ENCODE assay signal across 10 mouse cellular contexts in the genomic region with DNA sequence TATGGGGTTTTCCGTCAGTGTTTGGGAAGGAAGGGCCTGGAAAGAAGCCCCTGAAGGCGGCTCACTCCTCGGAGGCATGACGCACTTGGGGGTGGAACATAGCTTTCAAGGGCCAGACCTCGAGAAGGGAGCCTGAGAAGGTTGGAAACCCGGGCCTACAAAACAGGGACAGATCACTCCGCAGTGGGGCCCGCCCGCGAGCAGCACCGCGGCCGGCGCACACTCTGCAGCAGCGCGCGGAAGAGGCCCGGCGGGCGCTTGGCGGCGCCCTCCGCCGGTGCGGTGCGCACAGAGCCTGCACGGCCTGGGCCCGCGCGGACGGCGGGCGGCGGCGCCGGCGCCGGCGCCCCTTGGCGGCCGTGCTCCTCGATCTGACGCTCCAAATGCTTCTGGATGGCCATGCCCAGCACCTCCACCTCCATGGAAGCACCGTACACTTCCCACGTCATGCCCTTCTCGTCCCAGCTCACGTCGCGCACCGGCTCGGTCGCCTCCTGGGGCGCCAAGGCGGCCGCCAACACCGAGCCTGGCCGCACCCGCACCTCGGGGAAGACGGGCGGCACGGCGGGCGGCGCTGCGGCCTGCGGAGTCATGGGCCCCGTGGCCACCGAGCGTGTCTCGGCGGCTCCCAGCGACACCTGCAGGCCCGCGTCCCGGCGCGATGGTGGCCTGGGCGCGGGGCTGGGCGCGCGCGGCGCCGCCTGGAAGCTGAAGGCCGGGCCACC. TPM values are rescaled to one million over a fixed set of nuclear protein-coding genes. Genes with fewer than 3 reads are reported as not detected.
A peak's percentile ranks its signal among the peaks of the same experiment; 100 is the strongest.
DNase-seq lines count a peak whose midpoint lies in the region; ATAC-seq and TF ChIP-seq lines count a peak whose summit lies in the region.
"Had no signal": no experiment of that assay in that cellular context is flagged by ENCODE, and none has a peak within 500 bp of the region (broad histone marks: within the 10 kb centered on the region; RNA-seq: fewer than 3 reads in every experiment).

No protein-coding gene starts in this region.

- peak; percentile 66; the same call in 1 of the 2 replicates for ATAC-seq in embryonic facial prominence, embryonic 15.5 days (ENCODE audit: insufficient number of reproducible peaks, low FRiP score, low TSS enrichment, low read depth)
- peak; percentile 89 for ATAC-seq in intestine, embryonic 15.5 days
- peak; percentile 48; the same call in 1 of the 2 replicates for ATAC-seq in midbrain, postnatal 0 days (ENCODE audit: low FRiP score)
- ATAC-seq: Patski had no signal

- TF ChIP-seq CTCF in kidney, adult 2 months (conservative IDR thresholded peaks at IDR 0.05; ENCODE audit: insufficient read depth, insufficient read length, low read depth, low read length) = no peak
- TF ChIP-seq CTCF in midbrain, postnatal 0 days (IDR thresholded peaks at IDR 0.05) = no peak

- H3K36me3 ChIP-seq in kidney, adult 2 months (ENCODE audit: control insufficient read depth, insufficient read depth, low read length) = no peaks in the 10 kb centered on the region
- H3K36me3 ChIP-seq in embryonic facial prominence, embryonic 15.5 days = no peaks in the 10 kb centered on the region
- H3K36me3 ChIP-seq in intestine, embryonic 15.5 days = no peaks in the 10 kb centered on the region
- peaks cover 22% of the 10 kb centered on the region; the same call in 1 of the 2 replicates for H3K36me3 ChIP-seq in midbrain, postnatal 0 days (ENCODE audit: insufficient read depth, low read length)

- no peaks in the 10 kb centered on the region for H3K4me1 ChIP-seq in kidney, adult 2 months (ENCODE audit: control insufficient read depth, insufficient read depth, low read length)
- H3K4me1 ChIP-seq in embryonic facial prominence, embryonic 15.5 days = peaks cover 14% of the 10 kb centered on the region
- peaks cover 9% of the 10 kb centered on the region for H3K4me1 ChIP-seq in intestine, embryonic 15.5 days (replicated peaks)
- H3K4me1 ChIP-seq in midbrain, postnatal 0 days (ENCODE audit: insufficient read depth, low read length) = no peaks in the 10 kb centered on the region

- H3K27ac ChIP-seq in kidney, adult 2 months (ENCODE audit: insufficient read depth, low read depth, low read length) = no peak overlapping the region
- no peak overlapping the region for H3K27ac ChIP-seq in embryonic facial prominence, embryonic 15.5 days (replicated peaks)
- no peak overlapping the region for H3K27ac ChIP-seq in intestine, embryonic 15.5 days
- H3K27ac ChIP-seq in midbrain, postnatal 0 days (ENCODE audit: low read depth, low read length) = no peak overlapping the region

- no peaks in the 10 kb centered on the region for H3K9me3 ChIP-seq in embryonic facial prominence, embryonic 15.5 days (replicated peaks)
- no peaks in the 10 kb centered on the region for H3K9me3 ChIP-seq in intestine, embryonic 15.5 days
- no peaks in the 10 kb centered on the region for H3K9me3 ChIP-seq in midbrain, postnatal 0 days (ENCODE audit: low read length)

- no peak overlapping the region for H3K4me3 ChIP-seq in kidney, adult 2 months (ENCODE audit: insufficient read depth, low read depth, low read length)
- H3K4me3 ChIP-seq in embryonic facial prominence, embryonic 15.5 days (replicated peaks) = peak overlapping the region; percentile 45
- H3K4me3 ChIP-seq in intestine, embryonic 15.5 days (replicated peaks) = peak overlapping the region; percentile 41
- no peak overlapping the region for H3K4me3 ChIP-seq in midbrain, postnatal 0 days (ENCODE audit: low read depth, low read length)

- peak; percentile 7 for DNase-seq in kidney, adult 18-20 months
- no peak for DNase-seq in kidney, adult 2 months
- peak; percentile 84 for DNase-seq in ZHBTc4 (ENCODE audit: low read depth, low spot score)
- peak; percentile 39 for DNase-seq in midbrain, postnatal 0 days (ENCODE audit: low spot score)
- DNase-seq in left cerebral cortex, adult 8-10 months (ENCODE audit: low spot score in 2 of 2) = no peak
- no peak for DNase-seq in urinary bladder, postnatal 36 days (ENCODE audit: low spot score in 2 of 2)

- no peaks in the 10 kb centered on the region for H3K27me3 ChIP-seq in kidney, adult 2 months (replicated peaks; ENCODE audit: control insufficient read depth, insufficient read depth, low read length)
- H3K27me3 ChIP-seq in embryonic facial prominence, embryonic 15.5 days = peaks cover 49% of the 10 kb centered on the region
- peaks cover 47% of the 10 kb centered on the region for H3K27me3 ChIP-seq in intestine, embryonic 15.5 days (replicated peaks)
- H3K27me3 ChIP-seq in midbrain, postnatal 0 days (ENCODE audit: insufficient read depth, low read length) = no peaks in the 10 kb centered on the region

- TF ChIP-seq POLR2A in kidney, adult 2 months (IDR thresholded peaks at IDR 0.05; ENCODE audit: low read depth, low read length) = no peak

- 2% methylated on average over 87 of the region's 87 CpGs for WGBS in kidney, adult 2 months
- WGBS in embryonic facial prominence, embryonic 15.5 days = under 1% methylated on average over 70 of the region's 87 CpGs
- WGBS in intestine, embryonic 15.5 days = 1% methylated on average over 85 of the region's 87 CpGs
- 5% methylated on average over 56 of the region's 87 CpGs for WGBS in midbrain, postnatal 0 days

- peak overlapping the region; percentile 78 for H3K4me2 ChIP-seq in embryonic facial prominence, embryonic 15.5 days (replicated peaks)
- peak overlapping the region; percentile 81 for H3K4me2 ChIP-seq in intestine, embryonic 15.5 days (replicated peaks)
- H3K4me2 ChIP-seq in midbrain, postnatal 0 days (ENCODE audit: low read depth, low read length, poor library complexity, severe bottlenecking) = peak overlapping the region; percentile 33

- no peak overlapping the region for H3K9ac ChIP-seq in embryonic facial prominence, embryonic 15.5 days
- peak overlapping the region; percentile 32; the same call in 1 of the 2 replicates for H3K9ac ChIP-seq in intestine, embryonic 15.5 days
- no peak overlapping the region; the same call in 1 of the 2 replicates for H3K9ac ChIP-seq in midbrain, postnatal 0 days (replicated peaks; ENCODE audit: low read length, poor library complexity, severe bottlenecking)

RNA-seq across cellular contexts. Expression of gene Gprin1, which starts 12.0 kb away (rescaled TPM):
- polyA plus RNA-seq in kidney, adult 2 months (2012; rRNA removed) = 0.03 and 0.04 TPM in 2 replicates
- 0.65 and 0.75 TPM in 2 replicates for polyA plus RNA-seq in embryonic facial prominence, embryonic 15.5 days (2015; fragmentation: Nextera tagmentation; extraction: Ambion mirVana)
- polyA plus RNA-seq in intestine, embryonic 15.5 days (2015; fragmentation: Nextera tagmentation; extraction: Ambion mirVana) = 0.53 and 0.82 TPM in 2 replicates
- total RNA-seq in midbrain, postnatal 0 days (2014; rRNA removed) = 167 and 170 TPM in 2 replicates
- polyA plus RNA-seq in midbrain, postnatal 0 days (2015; fragmentation: Nextera tagmentation; extraction: Ambion mirVana) = 21.7 and 23.0 TPM in 2 replicates
- 100 to 1,000 TPM in 3 of 4 experiments, 10 to 100 TPM in 1; 99.2 to 121 (median 105) TPM for total RNA-seq in left cerebral cortex, adult 8-10 months (2022)

RNA-seq across cellular contexts. Expression of gene Sncb, which starts 28.7 kb away (rescaled TPM):
- 0.15 and 0.41 TPM in 2 replicates for polyA plus RNA-seq in kidney, adult 2 months (2012; rRNA removed)
- 0.28 TPM in 1 of 2 replicates, not detected in the other for polyA plus RNA-seq in embryonic facial prominence, embryonic 15.5 days (2015; fragmentation: Nextera tagmentation; extraction: Ambion mirVana)
- 0.24 and 0.42 TPM in 2 replicates for polyA plus RNA-seq in intestine, embryonic 15.5 days (2015; fragmentation: Nextera tagmentation; extraction: Ambion mirVana)
- total RNA-seq in midbrain, postnatal 0 days (2014; rRNA removed) = 84.6 and 90.6 TPM in 2 replicates
- polyA plus RNA-seq in midbrain, postnatal 0 days (2015; fragmentation: Nextera tagmentation; extraction: Ambion mirVana) = 213 and 233 TPM in 2 replicates
- 100 to 1,000 TPM; 780 to 919 (median 785) TPM for total RNA-seq in left cerebral cortex, adult 8-10 months (2022)
- polyA plus RNA-seq: Patski had no signal

RNA-seq across cellular contexts. Expression of gene Cdhr2, which starts 36.4 kb away (rescaled TPM):
- 31.3 and 37.9 TPM in 2 replicates for polyA plus RNA-seq in kidney, adult 2 months (2012; rRNA removed)
- 0.05 TPM in 1 of 2 replicates, not detected in the other for polyA plus RNA-seq in embryonic facial prominence, embryonic 15.5 days (2015; fragmentation: Nextera tagmentation; extraction: Ambion mirVana)
- polyA plus RNA-seq in intestine, embryonic 15.5 days (2015; fragmentation: Nextera tagmentation; extraction: Ambion mirVana) = 32.2 and 37.2 TPM in 2 replicates
- 0.33 and 0.52 TPM in 2 replicates for total RNA-seq in midbrain, postnatal 0 days (2014; rRNA removed)
- 0.65 and 0.84 TPM in 2 replicates for polyA plus RNA-seq in midbrain, postnatal 0 days (2015; fragmentation: Nextera tagmentation; extraction: Ambion mirVana)
- total RNA-seq in left cerebral cortex, adult 8-10 months (2022) = under 1 TPM; 0.13 to 0.35 (median 0.25) TPM
- polyA plus RNA-seq: Patski had no signal

RNA-seq across cellular contexts. Expression of gene Rnf44, which starts 43.9 kb away (rescaled TPM):
- polyA plus RNA-seq in kidney, adult 2 months (2012; rRNA removed) = 191 and 192 TPM in 2 replicates
- polyA plus RNA-seq in embryonic facial prominence, embryonic 15.5 days (2015; fragmentation: Nextera tagmentation; extraction: Ambion mirVana) = 60.3 and 68.9 TPM in 2 replicates
- 77.9 and 78.3 TPM in 2 replicates for polyA plus RNA-seq in intestine, embryonic 15.5 days (2015; fragmentation: Nextera tagmentation; extraction: Ambion mirVana)
- total RNA-seq in midbrain, postnatal 0 days (2014; rRNA removed) = 67.6 and 71.2 TPM in 2 replicates
- polyA plus RNA-seq in midbrain, postnatal 0 days (2015; fragmentation: Nextera tagmentation; extraction: Ambion mirVana) = 51.7 and 52.0 TPM in 2 replicates
- total RNA-seq in left cerebral cortex, adult 8-10 months (2022) = 100 to 1,000 TPM; 141 to 159 (median 144) TPM

RNA-seq across cellular contexts. Expression of gene Eif4e1b, which starts 46.1 kb away (rescaled TPM):
- not detected in 2 replicates for polyA plus RNA-seq in kidney, adult 2 months (2012; rRNA removed)
- not detected in 2 replicates for polyA plus RNA-seq in embryonic facial prominence, embryonic 15.5 days (2015; fragmentation: Nextera tagmentation; extraction: Ambion mirVana)
- polyA plus RNA-seq in intestine, embryonic 15.5 days (2015; fragmentation: Nextera tagmentation; extraction: Ambion mirVana) = not detected in 2 replicates
- total RNA-seq in midbrain, postnatal 0 days (2014; rRNA removed) = not detected in 2 replicates
- not detected in 2 replicates for polyA plus RNA-seq in midbrain, postnatal 0 days (2015; fragmentation: Nextera tagmentation; extraction: Ambion mirVana)
- total RNA-seq in left cerebral cortex, adult 8-10 months (2022) = not detected
- polyA plus RNA-seq: large intestine, adult 2 months; Patski had no signal

Comparison
In these comparisons a context has a peak if more than half of its experiments do, and no peak if none do; other contexts are left out.
1. DNase-seq: peak in kidney, adult 18-20 months (single experiment), ZHBTc4 (single experiment) and midbrain, postnatal 0 days (single experiment); none in kidney, adult 2 months (single experiment), left cerebral cortex, adult 8-10 months (0 of 2) and urinary bladder, postnatal 36 days (0 of 2).
2. H3K4me3 ChIP-seq: peak in embryonic facial prominence, embryonic 15.5 days (single experiment) and intestine, embryonic 15.5 days (single experiment); none in kidney, adult 2 months (single experiment) and midbrain, postnatal 0 days (single experiment).
3. RNA of gene Gprin1, which starts 12.0 kb away (polyA plus RNA-seq): 21.7 to 23.0 TPM in midbrain, postnatal 0 days; 0.53 to 0.82 TPM in intestine, embryonic 15.5 days, 0.65 to 0.75 TPM in embryonic facial prominence, embryonic 15.5 days and 0.03 to 0.04 TPM in kidney, adult 2 months; every median in the first group is over 10 times any median in the second.
4. RNA of gene Sncb, which starts 28.7 kb away (polyA plus RNA-seq): 213 to 233 TPM in midbrain, postnatal 0 days; 0.15 to 0.41 TPM in kidney, adult 2 months, 0.28 TPM in embryonic facial prominence, embryonic 15.5 days and 0.24 to 0.42 TPM in intestine, embryonic 15.5 days; every median in the first group is over 100 times any median in the second.
5. RNA of gene Cdhr2, which starts 36.4 kb away (polyA plus RNA-seq): 32.2 to 37.2 TPM in intestine, embryonic 15.5 days and 31.3 to 37.9 TPM in kidney, adult 2 months; 0.65 to 0.84 TPM in midbrain, postnatal 0 days and 0.05 TPM in embryonic facial prominence, embryonic 15.5 days; every median in the first group is over 10 times any median in the second.
6. Peak in every context shown above with its lines, with median percentiles within 50 percentile points of each other: ATAC-seq and H3K4me2 ChIP-seq.